Mouse (Mus musculus) ovary, postnatal 14 days (tissue): Measurements from ENCODE around the gene Hint1.

ENCODE experiments used
- DNase-seq: peaks from one replicate; pipeline ENCODE4 v3.0.0; 2022; ENCODE audit warnings: low spot score

The Hint1 gene

DNA sequence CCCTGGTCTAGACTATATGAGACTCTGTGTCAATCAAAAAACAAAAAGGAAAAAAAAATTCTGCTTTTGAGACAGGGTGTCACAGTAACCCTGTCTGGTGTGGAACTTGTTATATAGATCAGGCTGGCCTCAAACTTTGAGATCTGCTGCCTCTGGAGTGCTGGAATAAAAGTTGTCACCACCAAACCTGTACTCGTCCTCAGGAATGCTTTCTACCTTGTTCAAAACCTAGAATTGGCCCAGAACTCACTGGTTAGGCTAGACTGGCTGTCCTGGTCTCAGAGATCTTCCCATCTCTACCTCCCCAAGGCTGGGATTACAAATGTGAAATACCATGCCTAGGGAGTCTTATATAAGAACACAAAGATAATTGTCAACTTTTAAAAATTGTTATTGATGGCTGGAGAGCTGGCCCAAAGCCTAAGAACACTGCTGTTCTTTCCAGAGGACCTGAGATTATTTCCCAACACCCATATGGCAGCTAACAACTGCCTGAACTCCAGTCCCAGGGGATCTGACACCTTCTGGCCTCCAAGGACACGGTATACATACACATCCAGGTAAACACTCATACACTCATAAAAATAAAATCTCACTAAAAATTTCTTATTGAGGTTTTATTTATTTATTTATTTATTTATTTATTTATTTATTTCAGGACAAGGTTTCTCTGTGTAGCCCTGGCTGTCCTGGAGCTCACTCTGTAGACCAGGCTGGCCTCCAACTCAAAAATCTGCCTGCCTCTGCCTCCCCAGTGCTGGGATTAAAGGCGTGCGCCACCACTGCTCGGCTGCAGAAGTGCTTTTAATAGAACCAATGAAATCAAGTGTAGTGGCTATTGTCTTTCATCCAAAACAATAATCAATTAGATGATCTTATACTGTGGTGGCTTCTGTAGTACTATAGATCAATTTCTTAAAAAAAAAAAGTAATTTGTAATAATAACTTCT, 4.4 kb upstream of the Hint1 start:
- no peak for DNase-seq

DNA sequence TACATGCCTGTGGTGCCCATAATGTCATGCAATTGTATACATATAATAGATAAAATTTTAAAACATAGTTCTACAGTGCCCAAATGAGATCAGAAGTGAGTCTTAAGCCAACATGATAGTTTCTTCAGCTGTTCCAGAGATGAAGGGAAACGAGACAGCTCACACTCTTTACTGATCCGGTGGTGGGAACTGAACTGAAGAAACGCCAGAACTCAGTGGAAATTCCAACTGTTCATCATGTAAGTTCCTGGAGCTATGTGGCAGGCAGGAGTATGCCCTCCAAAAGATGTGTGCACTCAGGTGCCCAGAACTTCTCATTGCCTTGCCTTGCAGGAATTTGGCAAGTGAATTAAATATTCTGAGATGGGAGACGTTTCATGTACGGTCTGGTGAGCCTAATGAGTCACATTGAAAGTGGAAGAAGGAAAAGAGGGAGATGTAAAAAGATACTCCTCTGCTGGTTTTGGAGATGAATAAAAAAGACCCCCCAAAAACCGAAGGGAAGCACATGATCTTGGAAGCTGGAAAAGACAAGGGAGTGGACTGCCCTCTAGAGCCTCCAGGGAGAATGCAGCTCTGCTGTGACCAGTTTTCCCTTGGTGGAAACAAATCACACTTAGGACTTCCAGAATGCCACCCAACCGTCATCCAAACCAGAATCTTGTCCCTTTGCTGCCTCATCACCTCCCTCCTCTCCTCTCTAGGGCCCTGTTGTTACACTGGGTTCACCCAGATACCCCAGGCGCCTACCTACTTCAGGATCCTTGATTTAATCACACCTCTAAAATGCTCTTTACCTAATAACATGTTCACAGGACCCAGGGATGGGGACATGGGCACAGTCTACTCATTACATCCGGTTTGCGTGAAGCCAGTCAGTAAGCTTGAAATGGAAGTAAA, 3.3 kb upstream of the Hint1 start:
- no peak for DNase-seq

DNA sequence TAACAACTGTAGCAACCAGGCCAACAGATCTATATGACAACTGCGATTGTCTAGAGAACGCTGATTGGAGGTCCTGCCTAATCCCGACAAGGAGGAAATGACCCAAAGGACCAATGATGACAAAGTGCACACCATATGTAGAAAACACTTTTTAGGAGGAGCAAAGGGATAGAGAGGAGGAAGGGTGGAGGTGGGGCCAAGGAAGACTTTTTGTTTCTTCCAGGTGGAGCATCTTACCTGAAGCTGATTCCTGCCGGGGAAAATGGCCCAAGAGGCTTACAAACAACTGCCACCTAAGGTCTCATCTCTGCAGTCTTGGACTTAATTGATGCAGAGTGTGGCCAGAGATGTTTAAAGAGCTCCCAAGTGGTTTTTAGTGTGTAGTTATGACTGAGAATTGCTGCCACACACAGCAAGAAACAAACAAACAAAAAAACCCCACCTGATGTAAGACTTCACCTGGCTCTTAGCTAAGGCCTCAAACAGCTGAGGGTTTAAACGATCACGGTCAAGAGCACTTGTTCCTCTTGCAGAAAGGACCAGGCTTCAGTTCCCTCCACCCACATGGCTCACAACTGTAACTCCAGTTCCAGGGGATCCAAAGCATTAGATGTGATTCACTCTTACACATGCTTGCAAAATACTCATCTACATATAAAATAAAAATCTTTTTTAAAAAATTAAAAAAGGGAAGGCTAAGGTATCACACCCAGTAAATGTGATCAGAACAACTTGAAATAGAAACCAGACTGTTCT, 675 bp upstream of the Hint1 start:
- no peak for DNase-seq

DNA sequence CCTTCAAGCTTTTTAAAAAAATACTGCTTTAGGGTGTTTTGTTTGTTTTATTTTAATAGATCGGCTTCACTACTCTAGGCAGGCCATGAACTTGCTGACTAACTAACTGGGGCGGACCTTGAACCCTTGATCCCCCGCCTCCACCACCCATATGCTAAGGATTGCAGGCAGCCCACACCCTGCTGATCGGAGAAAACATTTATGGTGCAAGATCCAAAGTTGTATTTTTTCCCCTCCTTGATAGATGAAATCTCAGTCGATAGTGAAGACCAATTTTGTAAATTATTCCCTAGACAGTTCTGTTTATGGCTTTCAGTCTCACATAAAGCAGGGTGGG, 834 bp downstream of the Hint1 start:
- DNase-seq = no peak

- no peak for DNase-seq
Observed at GRCm38 (mm10) chr11:54867903-54868434, 1.8 kb downstream of the Hint1 start.

GRCm38 (mm10) chr11:54868445-54868844, 2.3 kb downstream of the Hint1 start:
- DNase-seq = no peak

DNA sequence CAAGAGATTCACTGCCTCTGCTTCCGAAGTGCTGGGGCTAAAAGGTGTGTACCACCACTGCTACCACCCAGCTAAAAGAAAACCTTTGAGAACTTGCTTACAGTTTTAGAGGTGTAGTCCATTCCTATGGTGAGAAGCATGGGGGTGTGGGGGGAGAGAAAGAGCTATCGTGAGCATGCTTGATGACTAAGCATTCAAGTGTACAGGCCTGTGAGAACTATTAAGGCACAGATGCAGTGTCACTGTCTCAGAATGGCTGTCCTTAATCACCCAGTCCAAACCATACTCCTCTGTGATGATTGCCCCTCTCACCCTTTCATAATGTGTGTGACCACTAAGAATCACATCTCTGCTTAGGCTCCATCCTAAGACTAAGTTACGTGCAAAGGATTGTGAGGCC, 3.1 kb downstream of the Hint1 start:
- no peak for DNase-seq

DNA sequence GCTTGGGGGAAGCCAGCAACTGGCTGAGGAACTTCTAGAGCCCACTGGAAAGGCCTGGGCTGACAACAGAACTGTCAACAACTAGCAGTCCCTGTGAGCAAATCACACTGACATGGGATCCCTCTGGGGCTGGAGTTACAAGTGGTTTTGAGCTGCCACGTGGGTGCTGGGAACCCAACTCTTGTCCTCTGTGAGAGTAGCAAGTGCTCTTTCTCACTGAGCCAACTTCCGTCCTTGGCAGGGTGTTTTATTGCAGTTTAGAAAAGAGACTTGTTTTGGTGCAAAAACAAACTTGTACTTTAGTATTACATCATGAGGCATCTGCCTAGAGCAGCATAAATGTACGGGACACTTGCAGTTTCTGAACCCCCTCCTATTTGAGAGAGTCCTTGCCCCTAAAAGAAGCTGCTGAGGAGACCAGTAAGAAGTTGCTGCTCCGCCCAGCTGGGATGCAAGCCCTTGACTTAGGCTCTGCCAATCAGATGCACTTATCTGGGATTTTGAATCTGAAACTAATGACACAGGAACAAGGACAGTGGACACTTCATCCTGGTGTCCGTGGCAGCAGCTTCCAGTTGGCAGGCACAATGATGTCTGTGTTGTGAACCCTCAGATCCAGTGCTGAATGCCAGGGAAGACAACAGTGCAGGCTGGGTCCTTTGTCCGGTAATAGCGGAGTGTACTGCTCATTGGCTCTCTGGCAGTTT, 5.8 kb downstream of the Hint1 start:
- no peak for DNase-seq

DNA sequence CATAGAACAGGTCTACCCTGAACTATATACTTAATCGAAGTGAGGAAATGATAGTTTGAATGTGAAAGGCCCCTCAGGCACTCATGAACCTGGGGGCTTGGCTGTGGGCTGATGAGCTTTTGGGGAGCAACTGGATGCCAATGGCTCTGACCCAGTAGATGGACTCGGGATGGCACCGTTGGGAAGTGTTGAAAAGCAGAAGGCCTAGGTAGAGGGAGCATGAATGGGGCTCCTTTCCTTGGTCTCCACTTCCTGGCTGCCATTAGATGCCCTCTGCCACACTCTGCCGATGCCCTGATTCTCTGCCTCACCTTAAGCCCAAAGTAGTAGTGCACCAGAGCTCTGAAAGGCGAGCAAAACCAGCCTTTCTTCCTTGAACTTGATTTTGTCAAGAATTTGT, 9.8 kb downstream of the Hint1 start:
- DNase-seq = no peak

GRCm38 (mm10) chr11:54878893-54879292, 12.7 kb downstream of the Hint1 start:
- DNase-seq = no peak

GRCm38 (mm10) chr11:54879434-54879833, 13.3 kb downstream of the Hint1 start:
- DNase-seq = peak; percentile 58

DNA sequence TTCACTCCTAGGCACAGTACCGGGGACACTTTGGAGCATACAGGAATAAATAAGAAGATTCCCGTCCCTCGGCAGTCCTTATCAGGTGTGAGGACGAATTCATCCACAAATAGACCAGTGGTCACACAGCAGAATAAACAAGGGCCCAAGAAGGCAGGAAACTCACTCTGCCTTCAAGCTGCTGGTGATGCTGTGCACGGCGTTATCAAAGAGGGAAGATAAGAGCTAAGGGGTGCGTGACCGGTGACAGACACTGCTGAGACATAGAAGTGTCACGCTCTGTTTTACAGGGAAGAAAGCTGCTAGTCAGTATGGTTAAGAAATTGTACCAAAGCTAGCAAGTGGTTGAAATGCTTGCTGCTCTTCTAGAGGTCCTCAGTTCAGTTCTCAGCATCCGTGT, 13.7 kb downstream of the Hint1 start:
- DNase-seq = no peak

- DNase-seq = no peak
Observed at GRCm38 (mm10) chr11:54881051-54881474, 14.9 kb downstream of the Hint1 start.

DNA sequence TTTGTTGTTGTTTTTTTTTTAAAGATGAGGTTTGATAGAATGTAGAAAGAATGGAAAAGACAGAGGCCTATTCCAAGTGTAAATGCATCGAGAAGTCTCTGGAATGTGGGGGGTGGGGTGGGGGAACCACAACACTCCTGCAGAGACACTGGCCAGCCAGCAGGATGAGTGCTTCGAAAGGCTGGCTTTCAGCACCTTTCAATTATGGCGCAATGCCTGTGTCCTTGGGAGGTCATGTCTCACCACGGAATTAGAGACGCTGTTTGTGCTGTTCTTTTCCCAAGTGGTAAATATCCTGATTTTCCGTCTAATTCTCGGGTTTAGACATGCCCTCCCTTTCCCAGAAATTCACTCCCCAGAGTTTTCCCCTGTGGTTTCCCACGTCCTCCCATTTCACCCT, 16.5 kb downstream of the Hint1 start:
- no peak for DNase-seq

GRCm38 (mm10) chr11:54884197-54884828, 18.1 kb downstream of the Hint1 start:
- DNase-seq = no peak

GRCm38 (mm10) chr11:54884937-54885336, 18.8 kb downstream of the Hint1 start:
- DNase-seq = no peak

DNA sequence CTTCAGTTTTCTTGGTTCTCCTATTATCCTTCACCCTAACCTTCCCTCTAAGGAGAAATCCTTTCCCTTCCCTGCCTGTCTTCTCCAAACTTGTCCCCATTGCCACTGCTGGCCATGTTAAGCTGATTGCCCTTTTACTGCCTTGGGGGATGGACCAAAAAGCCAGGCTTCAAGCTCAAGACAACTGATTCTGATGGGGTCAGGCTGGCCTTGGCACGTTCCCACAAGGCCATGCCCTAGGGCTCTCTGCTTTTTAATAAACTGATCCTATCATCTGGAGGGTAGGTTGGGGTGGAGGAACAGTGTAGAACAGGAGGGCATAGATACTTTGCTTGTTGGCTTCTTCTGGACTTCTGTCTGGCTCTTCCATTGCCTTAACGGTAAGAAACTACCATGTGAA, 19.2 kb downstream of the Hint1 start:
- DNase-seq = no peak

DNA sequence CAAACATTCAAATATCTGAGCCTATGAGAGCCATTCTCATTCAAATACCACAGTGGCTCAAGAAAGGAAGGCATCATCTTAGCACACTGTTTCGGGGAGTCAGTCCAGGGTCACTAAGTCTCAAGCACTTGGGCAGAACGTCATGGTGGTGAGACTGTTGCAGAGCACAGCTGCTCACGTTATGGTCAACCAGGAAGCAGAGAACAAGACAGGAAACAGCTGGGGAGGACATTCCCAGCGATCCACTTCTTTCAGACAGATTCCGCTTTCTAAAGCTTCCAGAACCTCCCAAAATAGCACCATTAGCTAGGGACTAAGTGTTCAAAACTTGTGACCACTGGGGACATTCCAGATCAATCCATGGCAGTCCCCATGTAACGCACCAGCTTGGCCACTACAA, 21.7 kb downstream of the Hint1 start:
- DNase-seq = no peak

- no peak for DNase-seq
Observed at GRCm38 (mm10) chr11:54891341-54891740, 25.2 kb downstream of the Hint1 start.

- DNase-seq = no peak
Observed at GRCm38 (mm10) chr11:54892091-54892490, 25.9 kb downstream of the Hint1 start.

DNA sequence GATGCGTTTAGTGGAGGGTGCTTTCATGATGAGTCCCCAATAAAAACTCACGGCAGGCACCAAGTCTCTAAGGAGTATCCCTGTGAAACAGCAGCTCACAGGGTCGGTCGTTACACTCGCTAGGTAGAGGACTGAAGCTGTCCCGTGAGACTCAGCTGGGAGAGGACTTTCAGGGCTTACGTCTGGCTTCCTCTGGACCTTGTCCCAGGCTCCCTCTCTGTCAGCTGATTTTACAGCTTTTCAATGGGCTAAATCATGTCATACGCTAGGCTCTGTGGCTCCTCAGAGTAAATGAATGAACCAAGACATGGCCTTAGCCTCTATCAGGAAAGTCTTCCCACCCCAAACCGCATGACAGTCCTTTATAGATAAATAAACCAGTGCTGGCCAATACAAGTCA, 28.4 kb downstream of the Hint1 start:
- no peak for DNase-seq
